Mouse (Mus musculus) ES-CJ7 (cell line): ENCODE results near the gene Atp5s.
A peak's percentile ranks its signal among the peaks of the same experiment; 100 is the strongest.

ENCODE experiments used
- DNase-seq: peaks from one replicate; pipeline ENCODE4 v3.0.0; 2011; ENCODE audit warnings: low read depth, low spot score

The Atp5s gene

DNA sequence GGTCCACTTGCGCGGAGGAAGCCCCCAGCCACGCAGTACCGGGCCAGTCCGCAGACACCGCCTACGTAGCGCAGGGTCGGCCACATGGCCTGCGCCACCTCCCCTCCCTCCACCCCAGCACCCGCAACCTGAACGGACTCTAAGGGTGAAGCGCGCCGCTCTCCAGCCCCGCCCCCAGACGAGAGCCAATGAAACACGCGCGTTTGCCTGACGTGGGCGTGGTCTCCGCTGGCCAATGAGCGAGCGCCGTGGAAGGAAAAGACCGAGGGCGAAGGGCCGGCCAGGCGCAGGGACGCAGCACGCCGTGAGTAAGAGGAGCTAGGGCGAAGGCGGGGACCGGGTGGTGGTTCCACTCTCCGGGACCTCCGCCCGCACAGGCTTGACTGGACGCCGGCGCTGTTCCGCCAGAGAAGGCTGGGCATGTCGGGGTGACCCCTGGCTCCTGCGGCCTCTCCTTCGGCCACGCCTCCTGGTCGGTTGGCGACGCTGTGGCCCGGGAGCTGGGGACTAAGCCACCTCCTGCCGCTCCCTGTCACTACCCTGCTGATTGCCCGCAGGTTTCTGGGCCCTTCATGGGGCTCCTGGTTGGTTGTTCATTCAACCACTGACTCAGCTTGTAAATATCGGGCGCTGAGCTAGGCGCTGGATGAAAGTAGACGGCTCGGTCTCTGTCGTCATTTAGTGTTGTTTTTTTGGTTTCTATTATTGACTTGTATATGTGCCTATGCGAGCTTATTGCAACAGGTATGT is at the start of gene Atp5s, which contains the start of gene L2hgdh:
Gene Atp5s (plus strand): TSS at position 240 of the 750 bp plus-strand sequence.
Gene L2hgdh (minus strand): TSS at position 163 of the 750 bp plus-strand sequence.
- DNase-seq = peak; percentile 95

- DNase-seq = no peak
Observed at GRCm38 (mm10) chr12:69676157-69676556, 48.6 kb upstream of the Atp5s start.

DNA sequence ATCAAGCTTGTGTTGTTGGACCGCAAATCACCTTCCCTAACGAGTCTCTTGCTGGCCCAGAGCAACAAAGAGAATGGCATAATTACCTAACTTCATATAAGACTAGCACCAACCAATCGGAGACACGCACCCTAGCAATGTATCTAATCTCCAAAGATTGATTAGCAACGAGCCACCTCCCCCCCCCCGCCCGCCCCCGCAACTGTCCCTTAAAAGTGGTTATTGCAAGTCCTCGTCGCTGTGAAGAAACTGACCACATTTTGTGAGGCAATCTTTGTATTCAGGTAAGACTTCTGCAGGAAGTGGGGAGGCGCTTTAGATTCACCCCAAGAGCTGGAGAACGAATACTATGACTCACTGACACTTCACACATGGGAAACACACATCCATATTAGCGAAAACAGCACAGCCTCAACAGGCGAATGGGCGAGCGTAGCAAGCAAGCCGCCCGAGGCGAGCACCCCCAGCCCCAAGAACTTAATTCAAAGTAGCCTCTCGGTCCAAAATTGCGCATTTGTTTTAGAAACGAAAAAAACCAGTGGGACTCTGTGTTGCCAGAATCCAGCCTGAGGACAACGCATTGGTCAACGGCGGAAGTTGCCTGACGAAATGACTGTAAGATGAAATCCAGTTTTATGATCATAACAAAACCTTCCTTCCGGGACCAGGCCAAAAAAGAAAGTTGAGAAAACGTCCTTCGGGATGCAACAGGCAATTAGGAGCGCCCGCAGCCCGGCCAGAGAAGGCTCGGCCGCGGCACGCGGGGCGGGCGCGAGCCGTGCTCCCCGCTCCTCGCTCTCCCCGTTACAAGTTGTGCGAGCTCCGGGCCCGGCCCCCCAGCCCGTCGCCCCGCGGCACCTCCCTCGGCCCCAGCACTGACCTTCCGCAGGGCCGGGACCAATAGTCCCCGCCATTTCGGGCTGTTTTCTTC is 43.9 kb upstream of the Atp5s start:
- DNase-seq = peak; percentile 16

GRCm38 (mm10) chr12:69681566-69682061 is 43.1 kb upstream of the Atp5s start, which contains the start of gene Sos2:
Gene Sos2 (minus strand): TSS chr12:69681852.
- DNase-seq = no peak

DNA sequence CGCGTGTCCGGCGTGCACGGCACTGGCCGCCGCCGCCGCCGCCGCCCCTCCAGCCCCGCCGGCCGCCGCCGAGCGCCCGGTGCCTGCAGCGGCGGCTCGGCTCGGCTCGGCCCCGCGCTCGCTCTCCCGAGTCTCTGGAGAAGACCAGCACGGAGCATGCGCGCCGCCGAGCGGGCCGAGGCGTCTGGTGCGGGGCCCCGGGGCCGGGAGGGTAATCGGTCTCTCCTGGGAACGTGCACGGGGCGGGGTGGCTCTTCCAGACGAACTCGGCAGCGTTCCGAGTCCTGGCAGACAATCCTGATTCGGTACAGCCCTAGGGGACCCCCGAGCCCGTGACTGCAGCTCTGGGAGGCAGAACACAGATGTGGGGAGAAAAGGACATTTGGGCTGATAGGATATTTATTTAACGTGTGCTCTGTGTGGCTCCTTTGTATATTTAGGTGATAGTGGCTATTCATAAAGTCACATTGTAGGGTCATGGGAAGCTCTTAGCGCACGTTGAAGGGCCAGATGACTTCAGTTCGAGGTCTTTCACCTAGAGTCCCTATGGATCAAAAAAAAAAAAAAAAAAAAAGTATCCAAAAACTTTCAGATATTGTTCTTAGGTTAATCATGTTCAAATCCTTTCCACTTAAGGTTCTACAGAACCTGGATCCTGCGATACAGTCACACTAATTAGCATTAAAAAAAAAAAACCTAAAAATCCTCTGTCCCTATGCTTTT is 42.5 kb upstream of the Atp5s start:
- peak; percentile 66 for DNase-seq

DNA sequence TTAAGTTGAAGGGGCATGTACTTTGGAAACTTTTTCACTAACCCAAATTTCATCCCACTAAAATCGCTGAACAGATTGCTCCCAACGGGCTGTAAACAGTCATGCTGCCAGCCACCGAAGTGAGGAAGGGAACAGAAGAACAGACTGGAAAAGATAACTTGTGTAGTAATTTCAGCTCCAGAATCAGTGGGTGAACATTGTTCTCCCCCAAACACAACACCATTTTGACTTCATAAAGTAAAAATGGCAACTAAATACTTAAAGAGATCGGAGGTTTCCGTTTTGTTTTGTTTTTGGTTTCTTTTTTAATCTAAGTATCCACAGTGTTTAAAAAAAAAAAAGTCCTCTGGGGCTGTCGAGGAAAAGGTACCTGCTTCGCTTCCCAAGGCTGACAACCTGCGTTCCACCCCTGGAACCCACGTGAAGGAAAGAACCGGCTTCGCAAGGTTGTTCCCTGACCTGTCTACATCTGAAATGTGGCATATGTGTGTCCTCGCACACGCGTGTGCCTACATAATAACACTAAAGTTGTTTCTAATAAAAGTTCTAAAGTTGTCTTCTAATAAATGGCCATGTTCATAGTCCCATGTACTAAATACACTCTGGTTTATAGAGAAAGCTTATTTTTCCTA is 41.8 kb upstream of the Atp5s start:
- DNase-seq = no peak

DNA sequence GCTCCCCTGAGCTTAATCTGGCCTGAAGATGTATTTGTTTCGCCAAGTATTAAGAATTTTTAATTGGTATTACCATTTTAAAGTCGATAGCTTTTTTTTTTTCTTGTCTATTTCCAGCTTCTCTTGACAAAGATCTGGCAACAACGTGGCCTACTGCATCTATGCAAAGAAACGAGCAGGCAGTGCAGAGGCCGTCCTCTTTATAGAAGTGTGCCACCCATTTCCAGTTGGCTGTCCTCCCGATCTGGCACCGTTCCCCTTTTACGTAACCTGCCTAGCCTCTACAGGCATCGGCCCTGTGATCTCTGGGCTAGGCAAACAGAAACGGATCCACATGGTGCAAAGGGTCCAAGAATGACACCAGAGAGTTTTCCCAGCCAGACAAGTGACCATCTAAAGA is 41.2 kb upstream of the Atp5s start:
- DNase-seq = no peak

GRCm38 (mm10) chr12:69688368-69688767 is 36.4 kb upstream of the Atp5s start:
- no peak for DNase-seq

DNA sequence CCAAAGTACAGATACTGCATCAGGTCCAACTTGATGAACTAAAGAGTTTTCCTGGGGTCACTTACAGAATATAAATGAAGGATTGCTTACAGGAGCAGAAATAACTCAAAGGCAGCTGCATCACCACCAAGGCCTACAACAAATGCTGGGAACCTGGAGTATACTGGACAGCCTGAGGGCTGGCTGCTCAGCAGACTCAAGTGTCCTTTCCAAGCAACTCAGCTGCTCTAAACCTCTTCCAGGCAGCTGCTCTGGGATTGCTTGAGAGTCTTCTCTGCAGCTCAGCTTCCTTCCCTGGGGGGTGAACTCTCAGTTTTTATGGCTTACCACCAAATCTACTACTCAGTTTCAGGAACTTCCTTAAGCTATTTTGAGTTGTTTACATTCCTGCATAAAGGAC is 35.7 kb upstream of the Atp5s start:
- no peak for DNase-seq

GRCm38 (mm10) chr12:69690714-69691113 is 34.0 kb upstream of the Atp5s start:
- no peak for DNase-seq

GRCm38 (mm10) chr12:69693471-69693870 is 31.3 kb upstream of the Atp5s start:
- DNase-seq = peak; percentile 63

DNA sequence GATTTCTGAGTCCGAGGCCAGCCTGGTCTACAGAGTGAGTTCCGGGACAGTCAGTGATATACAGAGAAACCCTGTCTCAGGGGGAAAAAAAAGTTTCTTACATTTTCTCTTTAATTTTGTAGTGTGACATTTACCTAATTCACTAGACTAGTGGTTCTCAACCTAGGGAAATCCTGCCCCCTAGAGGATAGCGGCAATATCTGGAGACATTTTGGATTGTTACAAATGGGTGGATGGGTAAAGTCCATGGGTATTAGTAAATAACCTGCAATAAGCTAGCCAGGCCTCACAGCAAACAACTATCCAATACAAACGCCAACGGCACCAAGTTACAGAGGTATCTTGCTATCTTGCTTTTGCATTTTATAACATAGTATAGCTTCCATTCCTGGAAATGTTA is 28.0 kb upstream of the Atp5s start:
- peak; percentile 44 for DNase-seq

GRCm38 (mm10) chr12:69698352-69698751 is 26.4 kb upstream of the Atp5s start:
- no peak for DNase-seq

GRCm38 (mm10) chr12:69704799-69705458 is 19.8 kb upstream of the Atp5s start:
- DNase-seq = no peak

GRCm38 (mm10) chr12:69713628-69714027 is 11.1 kb upstream of the Atp5s start:
- no peak for DNase-seq

GRCm38 (mm10) chr12:69722857-69723256 is 1.9 kb upstream of the Atp5s start:
- DNase-seq = no peak

GRCm38 (mm10) chr12:69723376-69723775 is 1.4 kb upstream of the Atp5s start:
- DNase-seq = peak; percentile 34

DNA sequence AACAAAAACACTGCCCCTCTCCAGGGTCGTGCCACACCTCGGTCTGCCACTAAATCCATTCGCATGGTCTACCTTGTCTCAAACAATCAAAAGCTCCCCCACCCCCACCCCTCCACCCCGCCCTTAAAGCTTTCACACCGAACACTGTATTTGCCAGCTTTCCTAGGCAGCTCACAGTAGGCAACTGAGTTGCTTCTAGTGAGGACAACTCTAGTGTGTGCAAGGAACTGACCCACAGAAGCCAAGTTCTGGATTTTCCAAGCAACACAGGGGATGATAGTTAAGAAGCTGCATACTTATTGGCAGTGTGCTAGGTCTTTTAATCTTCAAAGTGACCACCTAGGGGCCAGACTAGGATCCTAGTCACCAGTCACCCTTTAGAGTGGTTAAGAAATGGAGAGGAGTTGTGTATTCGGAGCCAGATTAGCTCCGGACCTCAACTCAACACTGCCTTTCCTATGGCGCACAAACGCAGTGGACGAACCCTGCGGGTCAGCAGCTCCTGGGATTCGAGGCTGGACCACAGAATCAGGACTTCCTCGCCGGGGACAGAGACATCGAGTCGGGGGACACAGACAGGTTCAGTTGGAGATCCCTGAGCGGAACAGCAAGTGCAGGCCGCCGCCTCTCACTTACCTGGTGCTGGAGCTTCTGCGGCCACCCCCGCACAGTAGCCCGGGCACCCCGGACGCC is 586 bp upstream of the Atp5s start:
- DNase-seq = peak; percentile 27

DNA sequence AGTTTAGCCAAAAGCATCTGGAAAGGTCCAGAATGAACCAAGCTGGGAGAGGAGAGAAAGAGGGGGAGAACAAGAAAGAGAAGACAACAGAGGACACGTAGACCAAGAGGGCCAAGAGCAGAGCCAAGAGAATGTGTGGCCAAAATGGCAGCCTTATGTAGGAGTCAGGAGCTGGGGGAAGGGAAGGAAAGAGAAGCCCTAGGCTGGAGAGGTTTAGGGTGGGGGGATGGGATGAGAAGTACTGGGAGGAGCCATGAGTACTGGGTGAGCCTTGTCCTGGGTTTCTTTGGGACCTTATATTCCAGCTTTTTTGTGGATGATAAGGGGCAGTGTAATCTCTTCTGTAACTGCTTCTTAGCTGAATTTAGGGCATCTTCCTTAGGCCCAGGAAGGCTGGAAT is 4.5 kb downstream of the Atp5s start:
- DNase-seq = peak; percentile 50

DNA sequence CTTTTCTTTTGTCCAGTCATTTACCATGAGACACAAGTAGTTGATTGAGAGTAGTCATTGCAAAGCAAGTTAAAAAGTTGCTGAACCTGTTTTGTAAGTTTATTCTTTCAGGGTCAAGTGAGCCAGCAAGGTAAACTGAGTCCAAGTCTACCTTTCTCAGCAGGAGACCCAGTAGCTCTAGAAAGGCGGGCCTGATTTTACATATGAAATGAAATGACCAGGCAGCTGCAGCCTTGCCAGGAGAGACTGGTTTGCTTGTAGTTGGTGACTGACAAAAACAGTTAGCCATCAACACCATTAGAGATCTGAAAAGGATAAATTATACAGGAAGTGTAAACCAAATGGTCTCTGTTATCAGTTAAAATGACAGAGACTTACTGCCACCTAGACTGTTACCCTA is 5.6 kb downstream of the Atp5s start:
- DNase-seq = peak; percentile 6
